ENCODE assay signal across 9 mouse cellular contexts in genomic region chr16:8524163-8524847, GRCm38 (mm10). TPM values are rescaled to one million over a fixed set of nuclear protein-coding genes. Genes with fewer than 3 reads are reported as not detected.
DNase-seq lines count a peak whose midpoint lies in the region; ATAC-seq lines count a peak whose summit lies in the region.
"Had no signal": no experiment of that assay in that cellular context is flagged by ENCODE, and none has a peak within 500 bp of the region (broad histone marks: within the 10 kb centered on the region; RNA-seq: fewer than 3 reads in every experiment).

No protein-coding gene starts in this region.

- H3K4me2 ChIP-seq in kidney, embryonic 14.5 days (replicated peaks; ENCODE audit: low read depth, low read length), result no peak overlapping the region
- H3K4me2 ChIP-seq in embryonic facial prominence, embryonic 15.5 days (replicated peaks), result no peak overlapping the region
- H3K4me2 ChIP-seq in intestine, embryonic 15.5 days (replicated peaks), result no peak overlapping the region
- peak overlapping the region; percentile 37 for H3K4me2 ChIP-seq in neural tube, embryonic 12.5 days (replicated peaks)

- 62% methylated on average over 16 of the region's 16 CpGs for WGBS in kidney, embryonic 14.5 days
- WGBS in embryonic facial prominence, embryonic 15.5 days, result 44% methylated on average over 16 of the region's 16 CpGs
- 62% methylated on average over 16 of the region's 16 CpGs for WGBS in intestine, embryonic 15.5 days
- 51% methylated on average over 16 of the region's 16 CpGs for WGBS in neural tube, embryonic 12.5 days

- H3K9me3 ChIP-seq in kidney, embryonic 14.5 days (ENCODE audit: control insufficient read depth, low read length), result no peaks in the 10 kb centered on the region
- H3K9me3 ChIP-seq in embryonic facial prominence, embryonic 15.5 days (replicated peaks), result no peaks in the 10 kb centered on the region
- H3K9me3 ChIP-seq in intestine, embryonic 15.5 days, result no peaks in the 10 kb centered on the region
- no peaks in the 10 kb centered on the region for H3K9me3 ChIP-seq in neural tube, embryonic 12.5 days

- H3K9ac ChIP-seq in kidney, embryonic 14.5 days (ENCODE audit: low read depth, low read length), result no peak overlapping the region
- H3K9ac ChIP-seq in embryonic facial prominence, embryonic 15.5 days, result no peak overlapping the region
- H3K9ac ChIP-seq in intestine, embryonic 15.5 days, result no peak overlapping the region
- 0 out of 2 replicates have a peak overlapping the region, but pooled peaks have one; percentile 5 for H3K9ac ChIP-seq in neural tube, embryonic 12.5 days

- H3K27me3 ChIP-seq in kidney, embryonic 14.5 days (ENCODE audit: control insufficient read depth, insufficient read depth, low read length), result no peaks in the 10 kb centered on the region
- no peaks in the 10 kb centered on the region for H3K27me3 ChIP-seq in embryonic facial prominence, embryonic 15.5 days
- no peaks in the 10 kb centered on the region for H3K27me3 ChIP-seq in intestine, embryonic 15.5 days (replicated peaks)
- peaks cover 5% of the 10 kb centered on the region; the same call in 1 of the 2 replicates for H3K27me3 ChIP-seq in neural tube, embryonic 12.5 days (replicated peaks)

- DNase-seq in kidney, postnatal 4 days, result no peak
- DNase-seq in left cerebral cortex, adult 9 months (ENCODE audit: low spot score in 2 of 2), result no peak
- no peak for DNase-seq in MN1 (ENCODE audit: low spot score)
- DNase-seq in adipocyte (ENCODE audit: low spot score), result no peak
- DNase-seq: thymus, postnatal 4 days had no signal

- peak overlapping the region; percentile 31 for H3K27ac ChIP-seq in kidney, embryonic 14.5 days (ENCODE audit: low read depth, low read length)
- H3K27ac ChIP-seq in embryonic facial prominence, embryonic 15.5 days (replicated peaks), result peak overlapping the region; percentile 60
- H3K27ac ChIP-seq in intestine, embryonic 15.5 days, result peak overlapping the region; percentile 67
- H3K27ac ChIP-seq in neural tube, embryonic 12.5 days, result peak overlapping the region; percentile 76

- H3K4me3 ChIP-seq in kidney, embryonic 14.5 days (ENCODE audit: low read length), result no peak overlapping the region
- no peak overlapping the region for H3K4me3 ChIP-seq in embryonic facial prominence, embryonic 15.5 days (replicated peaks)
- H3K4me3 ChIP-seq in intestine, embryonic 15.5 days (replicated peaks), result no peak overlapping the region
- H3K4me3 ChIP-seq in neural tube, embryonic 12.5 days, result no peak overlapping the region

- H3K4me1 ChIP-seq in kidney, embryonic 14.5 days (ENCODE audit: control insufficient read depth, insufficient read depth, low read length), result peaks cover 14% of the 10 kb centered on the region
- H3K4me1 ChIP-seq in embryonic facial prominence, embryonic 15.5 days, result peaks cover 25% of the 10 kb centered on the region
- H3K4me1 ChIP-seq in intestine, embryonic 15.5 days (replicated peaks), result peaks cover 29% of the 10 kb centered on the region
- peaks cover 27% of the 10 kb centered on the region for H3K4me1 ChIP-seq in neural tube, embryonic 12.5 days

- no peaks in the 10 kb centered on the region for H3K36me3 ChIP-seq in kidney, embryonic 14.5 days (ENCODE audit: control insufficient read depth, insufficient read depth, low read length)
- no peaks in the 10 kb centered on the region for H3K36me3 ChIP-seq in embryonic facial prominence, embryonic 15.5 days
- no peaks in the 10 kb centered on the region for H3K36me3 ChIP-seq in intestine, embryonic 15.5 days
- 0 out of 2 replicates have a peak, but pooled peaks cover 3% of the 10 kb centered on the region for H3K36me3 ChIP-seq in neural tube, embryonic 12.5 days

- 0 out of 2 replicates have a peak, but pooled peaks have one; percentile 47 for ATAC-seq in kidney, embryonic 14.5 days (ENCODE audit: low FRiP score, low TSS enrichment)
- 0 out of 2 replicates have a peak, but pooled peaks have one; percentile 25 for ATAC-seq in embryonic facial prominence, embryonic 15.5 days (ENCODE audit: insufficient number of reproducible peaks, low FRiP score, low TSS enrichment, low read depth)
- no peak for ATAC-seq in intestine, embryonic 15.5 days
- peak; percentile 73 for ATAC-seq in neural tube, embryonic 12.5 days (ENCODE audit: low FRiP score, low read depth)

RNA-seq across cellular contexts. Expression of gene Abat, which starts 11.1 kb away (rescaled TPM):
- polyA plus RNA-seq in kidney, embryonic 14.5 days (2014; fragmentation: Nextera tagmentation; extraction: Ambion mirVana), result 15.8 and 27.2 TPM in 2 replicates
- 21.5 and 22.8 TPM in 2 replicates for polyA plus RNA-seq in embryonic facial prominence, embryonic 15.5 days (2015; fragmentation: Nextera tagmentation; extraction: Ambion mirVana)
- polyA plus RNA-seq in intestine, embryonic 15.5 days (2015; fragmentation: Nextera tagmentation; extraction: Ambion mirVana), result 72.4 and 74.1 TPM in 2 replicates
- polyA plus RNA-seq in neural tube, embryonic 12.5 days (2016; fragmentation: Nextera tagmentation; extraction: Ambion mirVana), result 105 and 112 TPM in 2 replicates

RNA-seq across cellular contexts. Expression of gene Mettl22, which starts 53.7 kb away (rescaled TPM):
- 20.5 and 22.2 TPM in 2 replicates for polyA plus RNA-seq in kidney, embryonic 14.5 days (2014; fragmentation: Nextera tagmentation; extraction: Ambion mirVana)
- 20.1 and 22.1 TPM in 2 replicates for polyA plus RNA-seq in embryonic facial prominence, embryonic 15.5 days (2015; fragmentation: Nextera tagmentation; extraction: Ambion mirVana)
- 14.2 and 16.8 TPM in 2 replicates for polyA plus RNA-seq in intestine, embryonic 15.5 days (2015; fragmentation: Nextera tagmentation; extraction: Ambion mirVana)
- polyA plus RNA-seq in neural tube, embryonic 12.5 days (2016; fragmentation: Nextera tagmentation; extraction: Ambion mirVana), result 23.3 and 25.6 TPM in 2 replicates
